In genomic region chr11:101801386-101801785, GRCm38 (mm10) we compare ENCODE assay signal across 10 mouse cellular contexts.
"Had no signal": no experiment of that assay in that cellular context is flagged by ENCODE, and none has a peak within 500 bp of the region (broad histone marks: within the 10 kb centered on the region; RNA-seq: fewer than 3 reads in every experiment).

No protein-coding gene starts in this region.

- DNase-seq: kidney, adult 2 months; kidney, postnatal 36 days; liver, embryonic 13.5 days; liver, postnatal 0 days; right cerebral cortex, postnatal 14 days; thymus, adult 2 months; thymus, postnatal 25 days had no signal

- H3K4me3 ChIP-seq: kidney, embryonic 15.5 days; liver, embryonic 13.5 days; midbrain, embryonic 13.5 days; stomach, embryonic 15.5 days had no signal

- H3K27ac ChIP-seq: kidney, embryonic 15.5 days; liver, embryonic 13.5 days; midbrain, embryonic 13.5 days; stomach, embryonic 15.5 days had no signal

- H3K4me2 ChIP-seq: liver, embryonic 13.5 days; midbrain, embryonic 13.5 days; stomach, embryonic 15.5 days had no signal

- H3K9ac ChIP-seq: kidney, embryonic 15.5 days; liver, embryonic 13.5 days; liver, postnatal 0 days; midbrain, embryonic 13.5 days; stomach, embryonic 15.5 days had no signal

- H3K36me3 ChIP-seq: kidney, embryonic 15.5 days; liver, embryonic 13.5 days; midbrain, embryonic 13.5 days; stomach, embryonic 15.5 days had no signal

- ATAC-seq: liver, postnatal 0 days; midbrain, embryonic 13.5 days had no signal

- H3K27me3 ChIP-seq: stomach, embryonic 15.5 days had no signal

- H3K9me3 ChIP-seq: kidney, embryonic 15.5 days; liver, embryonic 13.5 days; midbrain, embryonic 13.5 days; stomach, embryonic 15.5 days had no signal

- H3K4me1 ChIP-seq: liver, embryonic 13.5 days had no signal
